Mouse (Mus musculus): ENCODE data around the gene Itga2b.

- no peak for TF ChIP-seq EP300 (IDR thresholded peaks at IDR 0.05; ENCODE audit: low read depth)
- no peak for TF ChIP-seq CTCF (IDR thresholded peaks at IDR 0.05; ENCODE audit: low read depth)
Observed at GRCm38 (mm10) chr11:102411061-102411460, 58.9 kb downstream of the Itga2b start.
